Mouse (Mus musculus): ENCODE data around the gene Ube2l3. TPM values are rescaled to one million over a fixed set of nuclear protein-coding genes. Genes with fewer than 3 reads are reported as not detected.

Ube2l3 gene
- polyA plus RNA-seq, 1 experiment from 2014 or later: 360 TPM

MicroRNA genes within 50 kb of the gene (microRNA counts, 519-probe panel; counts per million panel counts)
- microRNA mmu-miR-130b (3,495 counts per million, percentile 90 among the panel's probes with 10 or more counts), microRNA mmu-miR-301b (2,410 counts per million, percentile 36 among the panel's probes with 10 or more counts)

Small RNA genes within 50 kb of the gene (microRNA-seq; reads per million reads assigned to microRNA genes)
- gene Mir130b (7,400 reads per million, percentile 94 among the genes with 10 or more reads in this experiment), gene Mir301b (68.2 reads per million, percentile 53 among the genes with 10 or more reads in this experiment)

Other genes with a start within 250 kb of the Ube2l3 start
- 164 and 172 TPM in 2 replicates for gene Mapk1, start 219.3 kb downstream of the Ube2l3 start, polyA plus RNA-seq (2015; fragmentation: Nextera tagmentation; extraction: Ambion mirVana)
- gene Ypel1, start 133.0 kb downstream of the Ube2l3 start, polyA plus RNA-seq (2015; fragmentation: Nextera tagmentation; extraction: Ambion mirVana): 37.8 and 43.5 TPM in 2 replicates
- gene Ppil2, start 91.4 kb downstream of the Ube2l3 start, polyA plus RNA-seq (2015; fragmentation: Nextera tagmentation; extraction: Ambion mirVana): 134 and 145 TPM in 2 replicates
- gene 2610318N02Rik, start 77.5 kb downstream of the Ube2l3 start, polyA plus RNA-seq (2015; fragmentation: Nextera tagmentation; extraction: Ambion mirVana): 57.0 and 57.7 TPM in 2 replicates
- 94.1 and 94.2 TPM in 2 replicates for gene Sdf2l1, start 70.3 kb downstream of the Ube2l3 start, polyA plus RNA-seq (2015; fragmentation: Nextera tagmentation; extraction: Ambion mirVana)
- 10.5 and 11.5 TPM in 2 replicates for gene Ydjc, start 58.0 kb downstream of the Ube2l3 start, polyA plus RNA-seq (2015; fragmentation: Nextera tagmentation; extraction: Ambion mirVana)
- gene Ccdc116, start 55.4 kb downstream of the Ube2l3 start, polyA plus RNA-seq (2015; fragmentation: Nextera tagmentation; extraction: Ambion mirVana): 0.53 and 0.60 TPM in 2 replicates
- gene Rimbp3, start 6.0 kb upstream of the Ube2l3 start, polyA plus RNA-seq (2015; fragmentation: Nextera tagmentation; extraction: Ambion mirVana): 0.44 and 0.73 TPM in 2 replicates
- gene Hic2, start 30.9 kb upstream of the Ube2l3 start, polyA plus RNA-seq (2015; fragmentation: Nextera tagmentation; extraction: Ambion mirVana): 4.6 and 4.8 TPM in 2 replicates
- gene Tmem191c, start 73.4 kb upstream of the Ube2l3 start, polyA plus RNA-seq (2015; fragmentation: Nextera tagmentation; extraction: Ambion mirVana): 13.3 and 17.7 TPM in 2 replicates
- 1.9 and 3.2 TPM in 2 replicates for gene Serpind1, start 128.7 kb upstream of the Ube2l3 start, polyA plus RNA-seq (2015; fragmentation: Nextera tagmentation; extraction: Ambion mirVana)
- 14.2 and 15.2 TPM in 2 replicates for gene Snap29, start 203.3 kb upstream of the Ube2l3 start, polyA plus RNA-seq (2015; fragmentation: Nextera tagmentation; extraction: Ambion mirVana)
- gene Pi4ka, start 203.7 kb upstream of the Ube2l3 start, polyA plus RNA-seq (2015; fragmentation: Nextera tagmentation; extraction: Ambion mirVana): 30.9 and 39.7 TPM in 2 replicates
- 68.9 and 72.6 TPM in 2 replicates for gene Crkl, start 249.3 kb upstream of the Ube2l3 start, polyA plus RNA-seq (2015; fragmentation: Nextera tagmentation; extraction: Ambion mirVana)

Data from kidney, embryonic 15.5 days (tissue).